Mouse (Mus musculus): ENCODE data around the gene Eef1akmt4.
"Not testable (repeated sequence)": the region's sequence is repeated elsewhere in the genome, so short reads cannot be mapped to it uniquely, and the experiment has no call there.

The Eef1akmt4 gene

DNA sequence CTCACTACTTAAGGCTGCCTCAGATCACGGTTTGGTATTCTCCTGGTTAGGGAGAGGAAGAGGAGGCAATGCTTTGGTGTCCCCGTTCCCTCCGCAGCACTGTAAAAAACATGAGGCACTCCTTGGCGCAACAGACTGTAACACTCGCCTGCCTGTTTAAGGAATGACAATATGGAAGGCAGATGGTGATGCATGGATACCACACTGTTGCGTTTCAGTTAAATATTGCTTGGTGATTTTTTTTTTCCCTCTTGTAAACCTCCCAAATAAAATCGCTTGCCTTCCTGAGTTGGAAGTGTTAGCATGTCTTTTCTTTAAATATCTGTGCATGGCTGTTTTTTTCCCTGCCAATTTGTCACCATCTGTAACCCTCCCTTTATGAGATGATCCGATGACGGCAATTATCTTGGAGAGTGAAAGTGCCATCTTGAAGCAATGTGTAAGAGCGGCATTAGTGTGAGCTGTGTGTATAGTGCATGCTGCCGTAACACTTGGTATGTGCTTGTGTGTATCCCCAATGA is 17.5 kb downstream of the Eef1akmt4 start:
- DNase-seq = no peak

DNA sequence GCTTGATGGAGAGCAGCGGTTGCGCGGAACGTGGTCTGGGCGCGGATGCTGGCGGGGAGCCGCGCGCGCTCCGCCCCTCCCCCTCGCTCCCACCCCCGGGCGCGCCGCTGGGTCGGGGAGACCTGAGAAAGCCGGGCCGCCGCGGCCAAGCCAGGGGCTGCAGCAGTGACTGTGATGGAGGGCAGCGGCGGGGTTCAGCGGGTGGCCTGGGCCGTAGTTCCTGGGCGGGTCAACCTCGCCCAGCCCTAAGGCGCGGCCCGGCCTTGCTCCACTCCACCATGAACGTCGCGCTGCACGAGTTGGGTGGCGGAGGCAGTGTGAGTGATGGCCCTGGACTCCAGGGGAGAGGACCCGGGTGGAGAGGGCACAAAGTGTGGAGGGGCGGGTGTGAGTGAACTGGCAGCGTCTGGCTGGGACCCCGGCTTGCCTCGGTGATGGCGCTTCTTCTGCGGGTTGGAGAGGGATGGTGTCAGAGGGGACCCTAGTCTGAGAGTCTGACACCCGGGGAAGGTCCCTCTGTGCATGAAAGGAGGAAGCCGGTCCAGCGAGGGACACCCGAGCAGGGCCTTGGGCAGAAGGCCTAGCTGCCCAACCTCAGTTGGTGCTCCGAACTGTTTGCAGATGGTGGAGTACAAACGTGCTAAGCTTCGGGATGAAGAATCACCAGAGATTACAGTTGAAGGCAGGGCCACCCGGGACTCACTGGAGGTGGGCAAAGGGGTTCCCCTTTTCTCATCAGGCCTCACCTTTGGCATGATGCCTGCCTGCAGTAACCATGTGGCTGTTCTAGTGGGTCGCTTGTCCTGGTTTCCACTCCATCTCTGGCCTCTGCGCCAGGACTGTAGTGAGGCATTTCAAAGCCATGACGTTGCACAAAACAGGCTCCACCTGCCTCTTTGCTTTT is 18.6 kb downstream of the Eef1akmt4 start, which contains the start of gene Ece2:
Ece2 (plus strand) TSS at position 98 of the 904 bp plus-strand sequence.
- no peak for DNase-seq

DNA sequence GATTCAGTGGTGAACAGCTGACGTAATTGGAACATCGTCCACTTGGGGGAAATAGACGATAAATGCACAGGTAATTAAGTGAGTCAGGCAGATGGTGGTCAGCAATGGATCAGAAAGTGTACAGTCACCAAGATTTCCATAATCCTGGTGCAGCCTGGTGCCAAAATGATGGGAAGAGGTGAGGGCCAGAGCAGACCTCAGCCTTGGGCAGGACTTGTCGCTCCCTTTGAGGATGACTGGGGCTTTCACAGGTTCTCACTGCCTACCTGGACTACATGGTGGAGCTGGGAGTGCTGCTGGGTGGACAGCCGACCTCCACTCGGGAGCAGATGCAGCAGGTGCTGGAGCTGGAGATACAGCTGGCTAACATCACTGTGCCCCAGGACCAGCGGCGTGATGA is 26.0 kb downstream of the Eef1akmt4 start:
- DNase-seq = no peak

DNA sequence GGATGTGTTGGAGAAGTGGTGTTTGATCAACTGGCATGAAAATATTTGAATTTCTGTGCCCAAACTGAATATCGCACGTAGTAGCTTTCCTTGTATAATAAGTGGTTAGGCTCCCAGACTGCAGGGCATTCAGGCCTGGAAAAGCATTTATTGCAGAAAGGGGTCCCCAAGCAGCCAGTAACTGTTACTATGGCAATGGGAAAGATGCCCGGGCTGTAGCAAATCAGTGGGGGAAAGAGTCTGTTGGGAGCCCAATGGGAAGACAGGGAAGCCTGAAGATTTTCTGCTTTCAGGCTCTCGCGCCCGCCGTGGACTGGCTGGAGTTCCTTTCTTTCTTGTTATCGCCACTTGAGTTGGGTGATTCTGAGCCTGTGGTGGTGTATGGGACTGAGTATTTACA is 27.0 kb downstream of the Eef1akmt4 start:
- no peak for DNase-seq

DNA sequence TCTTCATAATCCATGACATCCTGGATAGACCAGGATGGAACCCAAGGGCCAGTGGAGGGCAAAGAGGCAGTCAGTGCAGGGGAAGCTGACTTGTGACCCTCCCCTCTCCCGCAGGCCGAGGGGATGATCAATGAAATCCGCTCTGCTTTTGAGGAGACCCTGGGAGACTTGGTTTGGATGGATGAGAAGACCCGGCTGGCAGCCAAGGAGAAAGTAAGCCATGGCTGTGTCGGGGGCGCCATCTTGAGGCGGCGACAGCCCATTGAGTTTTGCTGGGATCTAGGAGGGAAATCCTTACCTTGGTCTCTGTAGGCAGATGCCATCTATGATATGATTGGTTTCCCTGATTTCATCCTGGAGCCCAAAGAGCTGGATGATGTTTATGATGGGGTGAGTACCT is 30.8 kb downstream of the Eef1akmt4 start:
- peak in 1 of 2 experiments; percentile 56 for DNase-seq

DNA sequence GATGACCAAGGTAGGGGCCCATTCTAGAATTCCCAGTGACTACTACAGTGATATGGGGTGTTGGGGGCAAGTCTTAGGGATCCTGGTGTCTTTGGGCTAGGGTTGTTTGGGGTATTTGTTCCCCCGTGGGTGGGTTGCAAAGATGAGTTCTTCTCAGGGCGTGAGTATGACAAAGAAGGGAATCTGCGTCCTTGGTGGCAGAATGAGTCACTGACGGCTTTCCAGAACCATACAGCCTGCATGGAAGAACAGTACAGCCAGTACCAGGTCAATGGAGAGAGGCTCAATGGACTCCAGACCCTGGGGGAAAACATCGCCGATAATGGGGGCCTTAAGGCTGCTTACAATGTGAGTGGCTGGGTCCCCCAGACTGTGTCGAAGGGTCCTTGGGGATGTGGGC is 32.5 kb downstream of the Eef1akmt4 start:
- no peak for DNase-seq

DNA sequence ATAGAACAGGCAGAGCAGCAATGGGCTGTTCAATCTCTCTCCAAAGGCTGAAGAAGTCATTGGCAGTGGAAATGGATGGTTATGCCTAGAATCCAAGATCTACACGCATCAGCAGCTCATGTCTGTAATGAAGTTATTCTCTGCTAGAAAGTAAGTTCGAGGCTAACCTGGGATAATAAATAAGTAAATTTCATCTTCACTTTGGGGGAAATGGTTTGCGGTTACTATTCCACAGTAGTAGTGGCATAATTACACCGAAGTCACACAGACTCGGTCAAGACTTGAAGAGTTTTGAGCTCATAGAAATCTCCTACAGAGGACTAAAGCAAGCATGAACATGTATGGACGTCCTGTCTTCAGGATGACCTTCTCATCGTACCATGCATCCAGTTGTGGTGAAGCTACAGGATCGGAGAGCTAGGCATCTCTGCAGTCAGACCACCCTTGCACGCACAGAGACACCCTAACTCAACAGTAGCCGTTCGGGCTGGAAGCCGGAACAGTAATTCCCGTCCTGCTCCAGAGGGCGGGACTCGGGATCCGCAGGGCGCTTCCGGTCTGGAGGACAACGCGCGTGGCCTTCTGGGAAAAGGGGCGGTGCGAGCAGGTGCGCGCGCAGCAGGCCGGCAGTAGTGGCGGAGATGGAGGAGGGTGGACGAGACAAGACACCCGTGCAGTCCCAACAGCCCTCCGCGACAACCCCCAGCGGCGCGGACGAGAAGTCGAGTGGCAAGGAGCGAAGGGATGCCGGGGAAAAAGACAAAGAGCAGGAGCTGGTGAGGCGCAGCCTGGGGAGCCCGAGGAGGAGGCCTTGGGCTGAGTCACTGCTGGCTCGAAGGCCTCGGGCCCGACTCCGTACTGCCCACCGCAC is 39.9 kb downstream of the Eef1akmt4 start, which contains the start of gene Psmd2:
Psmd2 (plus strand) TSS at position 577 of the 871 bp plus-strand sequence.
- DNase-seq = peak; percentile 88 to 97

DNA sequence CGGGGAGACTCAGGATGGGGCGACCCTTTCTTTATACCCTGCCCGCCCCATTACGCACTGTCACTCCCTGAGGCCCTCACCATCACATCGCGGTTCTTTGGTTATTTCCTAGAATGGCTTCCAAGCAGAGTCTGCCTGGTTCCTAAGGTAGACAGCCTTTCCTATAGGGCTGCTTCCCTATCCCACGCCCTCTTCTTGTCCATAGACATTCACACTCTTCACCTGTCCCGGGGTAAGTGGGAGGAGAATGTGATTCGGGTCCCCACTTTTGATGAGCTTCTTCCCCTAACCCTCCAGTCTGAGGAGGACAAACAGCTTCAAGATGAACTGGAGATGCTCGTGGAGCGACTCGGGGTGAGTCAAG is 40.5 kb downstream of the Eef1akmt4 start:
- DNase-seq = no peak

DNA sequence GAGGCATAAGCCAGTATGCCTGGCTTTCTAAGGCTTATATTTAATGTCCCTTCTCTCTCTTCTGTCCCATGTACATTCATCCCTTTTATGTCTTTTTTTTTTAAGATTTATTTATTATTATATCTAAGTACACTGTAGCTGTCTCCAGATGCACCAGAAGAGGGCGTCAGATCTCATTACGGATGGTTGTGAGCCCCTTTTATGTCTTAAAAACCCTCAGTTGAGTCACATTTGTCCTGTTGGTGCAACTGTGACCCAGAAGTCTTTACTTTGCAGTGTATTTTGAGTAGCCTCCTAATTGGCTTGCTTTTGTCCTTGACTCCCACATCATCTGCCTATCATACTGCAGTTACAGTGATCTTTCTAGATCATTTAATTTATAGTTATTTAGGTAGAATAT is 41.9 kb downstream of the Eef1akmt4 start:
- no peak for DNase-seq

DNA sequence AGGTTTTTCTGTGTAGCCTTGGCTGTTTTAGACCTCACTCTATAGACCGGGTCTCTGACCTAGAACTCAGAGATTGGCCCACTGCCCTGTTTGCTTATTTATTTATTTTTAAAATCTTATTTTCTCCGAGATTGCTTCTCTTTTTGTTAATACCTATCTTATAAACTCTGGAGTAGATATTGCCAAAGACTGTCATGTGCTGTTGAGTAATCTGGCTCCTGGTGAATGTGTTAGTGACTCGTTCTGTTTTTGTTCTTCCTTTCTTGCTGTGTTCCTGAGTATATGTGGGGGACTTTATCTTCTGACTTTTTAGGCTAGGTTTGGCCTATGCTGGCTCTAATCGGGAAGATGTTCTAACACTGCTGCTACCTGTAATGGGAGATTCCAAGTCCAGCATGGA is 46.3 kb downstream of the Eef1akmt4 start:
- DNase-seq = no peak

DNA sequence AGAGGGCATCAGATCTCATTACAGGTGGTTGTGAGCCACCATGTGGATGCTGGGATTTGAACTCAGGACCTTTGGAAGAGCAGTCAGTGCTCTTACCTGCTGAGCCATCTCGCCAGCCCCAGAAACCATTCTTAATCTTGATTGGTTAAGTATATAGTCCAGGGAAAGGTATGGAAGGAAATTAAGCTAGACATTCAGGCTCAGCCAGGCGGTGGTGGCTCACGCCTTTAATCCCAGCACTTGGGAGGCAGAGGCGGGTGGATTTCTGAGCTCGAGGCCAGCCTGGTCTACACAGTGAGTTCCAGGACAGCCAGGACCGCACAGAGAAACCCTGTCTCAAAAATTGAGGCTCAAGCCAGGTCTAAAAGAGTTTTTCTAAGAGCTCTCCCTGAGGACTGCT is 56.6 kb downstream of the Eef1akmt4 start, which contains the start of gene Eif4g1:
Eif4g1 (plus strand) TSS at position 301 of the 400 bp plus-strand sequence.
- DNase-seq = not testable (repeated sequence)

Data from spleen, adult 18-20 months (tissue).